Mouse (Mus musculus): ENCODE results near the gene Tubgcp6. TPM values are rescaled to one million over a fixed set of nuclear protein-coding genes. Genes with fewer than 3 reads are reported as not detected.

The Tubgcp6 gene
- polyA plus RNA-seq (2014; fragmentation: Illumina TruSeq; extraction: RNeasy Lipid Tissue Mini Kit (QIAGEN cat#74804); ENCODE audit: low read depth, low replicate concordance) = 1.6 TPM

DNA sequence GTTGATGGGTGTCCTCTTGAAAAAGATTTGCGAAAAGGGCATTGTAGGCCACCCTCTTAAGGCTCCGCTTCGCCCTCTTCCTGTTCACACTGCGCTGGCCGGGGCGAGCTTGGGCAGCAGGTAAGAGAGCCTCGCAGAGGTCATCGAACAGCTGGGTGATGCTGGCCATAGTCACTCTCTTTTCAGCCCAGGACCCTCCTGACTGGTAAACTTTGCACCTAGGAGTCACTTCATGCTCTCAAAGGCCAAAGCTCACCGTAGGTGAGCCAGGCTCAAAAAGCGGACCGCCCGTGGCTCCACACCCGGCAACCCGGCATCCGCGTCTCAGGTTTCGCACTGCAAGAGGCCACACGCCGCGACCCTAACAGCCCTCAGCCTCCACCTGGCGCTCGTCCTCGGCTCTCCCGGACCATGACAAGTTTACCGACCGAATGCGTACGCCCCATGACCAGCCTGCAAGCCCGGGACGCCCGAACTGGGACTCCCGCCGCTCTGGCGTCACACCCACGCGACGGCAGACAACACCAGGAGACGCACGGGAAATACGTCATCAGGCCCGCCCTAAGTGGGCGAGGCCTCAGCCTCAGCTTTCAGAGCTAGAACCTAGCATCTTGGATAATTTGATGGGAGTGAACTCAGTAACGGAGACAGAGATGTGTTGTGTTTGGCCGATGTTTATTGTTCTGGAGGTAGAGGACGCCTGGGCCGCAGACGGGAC lies at the start of gene Tubgcp6:
Gene Tubgcp6, minus strand, starts transcription at position 464 of the 718 bp plus-strand sequence.

DNA sequence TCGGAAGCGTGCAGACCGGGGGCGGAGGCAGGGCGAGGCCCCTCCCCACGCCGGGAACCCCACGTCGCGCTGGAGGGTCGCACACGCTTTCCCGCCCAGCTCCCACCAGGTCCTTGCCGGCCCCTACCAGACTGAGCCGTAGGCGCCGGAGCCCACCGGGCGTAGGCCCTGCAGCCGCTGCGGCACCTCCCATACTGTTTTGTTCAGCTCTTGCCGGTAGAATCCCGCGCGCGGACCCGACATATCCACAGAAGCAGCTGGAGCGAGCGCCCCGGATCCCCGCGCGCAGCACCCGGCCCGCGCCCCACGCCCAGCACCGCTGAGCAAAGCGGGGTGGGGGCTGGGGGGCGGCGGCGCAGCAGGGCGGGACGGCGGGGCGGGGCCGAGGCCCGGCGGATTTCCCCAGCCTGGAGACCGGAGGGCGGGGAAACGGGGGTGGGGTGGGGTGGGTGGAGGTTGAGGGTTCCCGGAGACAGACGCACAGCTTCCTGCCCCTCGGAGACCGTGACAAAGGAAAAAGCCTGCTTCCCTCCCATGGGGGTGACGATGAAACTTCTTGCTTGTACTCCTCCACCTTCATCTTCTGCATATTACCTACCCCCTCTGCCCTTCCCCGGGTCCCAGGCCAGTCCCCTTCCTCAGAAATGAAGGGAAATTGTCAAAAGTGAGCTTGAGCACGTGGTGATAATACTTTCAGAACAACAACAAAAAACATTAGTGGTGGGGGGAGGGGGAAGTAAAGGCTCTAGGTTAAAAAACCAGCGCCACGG lies 26.5 kb upstream of the Tubgcp6 start, which contains the start of gene Mapk11:
Gene Mapk11, minus strand, starts transcription at position 358 of the 770 bp plus-strand sequence.

DNA sequence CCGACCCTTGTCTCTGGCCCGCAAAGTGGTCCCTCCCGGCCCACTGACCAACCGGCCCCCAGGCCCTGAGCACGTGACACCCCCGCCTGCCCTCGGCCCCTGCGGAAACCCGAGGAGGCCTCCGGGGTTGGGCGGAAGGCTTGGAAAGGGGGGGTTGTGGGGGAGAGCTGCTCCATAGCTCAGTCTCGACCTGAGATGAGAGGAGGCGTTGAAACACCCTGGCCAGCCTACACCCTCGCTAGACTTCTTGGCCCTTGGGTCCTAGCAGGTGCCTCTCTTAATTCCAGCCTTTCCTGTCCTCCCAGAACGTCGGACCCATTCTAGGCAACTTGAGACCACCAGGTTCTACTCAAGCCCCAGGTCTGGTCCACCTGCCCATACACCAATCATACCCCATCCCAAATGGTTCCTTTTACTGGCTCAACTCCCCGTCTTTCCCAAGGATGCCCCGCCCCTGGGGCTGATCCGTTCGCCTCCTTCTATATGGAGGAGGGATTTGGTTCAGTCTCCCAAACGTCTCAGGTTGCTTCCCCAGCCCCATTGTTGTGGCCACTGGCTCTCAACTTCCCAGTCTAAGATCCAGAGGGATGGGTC lies 17.8 kb upstream of the Tubgcp6 start, which contains the start of gene Mapk12:
Gene Mapk12, minus strand, starts transcription at position 45 of the 594 bp plus-strand sequence.

DNA sequence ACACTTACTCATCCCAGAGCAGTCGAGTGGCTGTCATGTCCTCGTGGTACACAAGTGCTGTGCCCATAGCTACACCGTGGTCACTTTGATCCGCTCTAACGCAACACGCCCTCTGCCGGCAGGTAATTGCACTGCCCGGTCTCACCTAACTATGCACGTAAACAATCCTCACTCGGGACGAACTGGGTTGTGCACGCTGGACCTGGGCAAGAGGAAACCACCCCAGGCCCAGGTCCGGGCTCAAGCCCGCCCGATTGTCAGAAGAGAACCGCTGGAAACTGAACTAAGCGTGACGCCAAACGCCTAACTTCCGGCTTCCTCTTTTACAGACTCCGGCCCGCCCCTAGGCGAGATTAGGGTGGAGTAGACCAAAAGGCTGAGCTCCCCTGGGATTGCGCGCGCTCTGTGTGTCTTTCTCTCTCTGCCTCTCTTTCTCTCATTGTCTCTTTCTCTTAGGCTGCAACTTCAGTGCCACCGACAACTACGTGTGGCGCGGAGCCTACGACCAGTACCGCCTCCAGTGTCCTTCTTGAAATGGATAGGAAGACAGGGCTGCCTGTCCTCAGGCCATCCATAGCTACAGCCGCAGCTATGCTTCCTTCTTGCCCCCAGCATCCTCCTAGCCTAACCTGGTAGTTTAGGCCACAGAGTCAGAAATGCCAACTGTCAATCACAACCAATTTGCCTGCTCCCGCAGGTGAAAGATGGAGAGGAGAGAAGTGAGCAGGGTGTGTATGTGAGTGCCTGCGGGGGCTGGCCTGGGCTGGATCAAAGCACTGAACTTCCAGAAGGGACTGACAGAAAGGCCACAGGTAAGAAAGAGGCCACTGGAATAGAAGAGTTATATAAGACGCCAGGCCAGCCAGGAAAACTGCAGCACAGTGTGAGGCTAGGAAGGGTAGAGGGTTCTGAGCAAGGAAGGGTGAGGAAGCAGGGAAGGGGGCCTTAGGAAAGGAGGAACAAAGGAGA lies 5.8 kb upstream of the Tubgcp6 start, which contains the start of gene Hdac10:
Gene Hdac10, minus strand, starts transcription at position 319 of the 969 bp plus-strand sequence.

DNA sequence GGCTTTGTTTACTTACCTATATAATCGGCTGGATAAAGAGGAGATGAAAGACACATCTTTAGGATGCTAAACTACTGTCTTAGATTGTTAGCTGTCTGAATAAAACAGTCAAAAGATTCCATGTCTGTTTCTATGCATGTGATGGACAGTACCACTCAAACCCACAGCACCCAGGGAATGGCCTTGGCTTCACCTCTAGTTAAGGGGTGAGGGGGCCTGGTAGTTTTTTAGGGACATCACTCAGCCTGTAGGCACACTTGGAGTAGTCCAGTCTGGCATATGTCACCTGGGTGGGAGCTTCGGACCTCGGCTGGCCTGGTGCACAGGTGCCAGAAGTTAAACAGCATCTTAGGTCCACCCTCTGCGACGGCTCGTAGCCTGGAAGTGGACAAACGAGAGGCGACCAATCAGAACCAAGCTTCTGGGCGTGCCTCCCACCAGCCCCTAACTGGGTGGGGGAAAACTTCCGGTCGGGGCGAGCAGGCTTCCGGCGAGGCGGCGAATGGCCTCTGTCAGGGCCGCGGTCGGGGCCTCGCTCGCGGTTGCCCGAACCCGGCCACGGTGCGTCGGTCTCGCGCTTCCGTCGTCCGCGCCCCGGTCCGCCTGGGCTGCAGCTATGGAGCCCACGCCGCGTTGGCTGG lies 34.2 kb downstream of the Tubgcp6 start, which contains the start of gene Selenoo:
Gene Selenoo, plus strand, starts transcription at position 478 of the 641 bp plus-strand sequence.

DNA sequence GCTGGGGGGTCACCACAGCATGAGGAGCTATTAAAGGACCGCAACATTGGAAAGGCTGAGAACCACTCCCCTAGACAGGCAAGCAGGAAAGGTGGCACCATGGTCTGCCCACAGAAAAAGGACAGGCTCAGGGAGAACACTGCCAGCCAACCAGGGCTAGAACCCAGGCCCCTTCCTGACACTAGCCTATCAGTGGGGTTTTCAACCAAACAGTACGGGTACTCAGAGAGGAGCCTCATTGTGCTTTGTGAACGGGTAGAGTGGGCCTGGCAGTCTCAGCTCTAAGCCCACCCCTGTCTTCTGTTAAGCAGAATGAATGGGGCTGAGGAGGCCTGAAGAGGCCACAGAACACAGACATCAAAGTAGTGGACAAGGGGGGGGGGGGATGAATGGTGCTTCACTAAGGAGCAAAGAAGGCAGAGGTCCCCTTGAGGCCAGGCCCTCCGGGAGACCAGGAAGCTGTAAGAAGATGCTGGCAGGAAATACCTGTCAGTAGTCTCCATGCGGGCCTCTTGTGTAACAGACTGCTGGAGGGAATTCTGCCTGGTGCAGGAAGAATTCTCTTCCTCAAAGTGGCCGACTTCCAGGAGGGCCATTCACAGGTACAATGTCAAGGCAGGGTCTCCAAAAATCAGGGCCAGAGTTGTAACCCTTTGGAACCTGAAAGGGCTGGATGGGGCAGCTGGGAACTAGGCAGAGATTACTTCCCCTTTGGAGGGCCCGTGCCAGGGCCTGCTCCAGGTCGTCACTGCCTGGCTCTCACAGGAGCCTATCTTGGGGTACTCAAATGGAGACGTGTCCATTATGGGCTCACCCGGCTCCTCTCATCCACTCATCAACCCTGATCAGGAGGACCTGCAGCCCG lies 48.1 kb downstream of the Tubgcp6 start, which contains the start of gene Trabd:
Gene Trabd, plus strand, starts transcription at position 512 of the 865 bp plus-strand sequence.

DNA sequence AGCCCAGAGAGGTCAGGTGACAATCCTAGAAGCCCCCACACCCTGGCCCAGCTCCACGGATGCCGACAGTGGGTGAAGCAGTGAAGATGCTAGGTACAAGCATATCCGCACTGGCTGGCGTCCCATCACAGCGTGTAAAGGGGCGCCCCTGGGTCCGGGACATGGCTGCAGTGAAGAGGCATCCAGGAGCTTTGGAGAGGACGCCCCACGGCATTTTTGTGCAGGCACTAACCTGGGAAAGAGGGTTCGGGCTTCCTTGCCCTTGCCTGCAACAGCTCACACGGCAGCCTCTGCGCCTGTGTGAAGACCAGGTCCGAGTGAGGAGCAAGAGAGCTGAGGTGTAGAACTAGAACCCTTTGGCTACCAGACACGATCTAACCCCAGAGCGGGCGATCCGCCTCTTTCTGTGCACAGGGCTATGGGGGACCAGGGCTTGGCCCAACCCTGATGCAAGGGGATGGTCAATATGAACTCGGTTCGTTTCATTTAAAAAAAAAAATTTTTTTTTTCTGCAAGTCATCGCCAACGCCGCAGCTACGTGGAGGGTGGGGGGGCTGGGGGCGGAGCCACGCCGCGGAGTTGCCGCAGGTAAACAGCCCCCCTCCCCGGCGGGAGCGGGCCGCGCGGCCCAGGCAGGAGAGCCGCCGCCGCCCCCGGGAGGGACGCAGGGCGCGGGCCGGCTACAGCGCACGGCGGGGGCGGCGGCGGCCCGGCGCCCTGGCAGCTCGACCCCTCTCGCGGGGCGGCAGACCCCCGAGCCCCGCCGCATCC lies 63.6 kb downstream of the Tubgcp6 start, which contains the start of gene Panx2:
Gene Panx2, plus strand, starts transcription at position 574 of the 771 bp plus-strand sequence.

Other genes starting within 250 kb of the Tubgcp6 start
- gene Ttll8, start 168.7 kb downstream of the Tubgcp6 start, polyA plus RNA-seq (2014; fragmentation: Illumina TruSeq; extraction: RNeasy Lipid Tissue Mini Kit (QIAGEN cat#74804); ENCODE audit: low read depth, low replicate concordance) = not detected
- not detected for gene Mlc1, start 144.1 kb downstream of the Tubgcp6 start, polyA plus RNA-seq (2014; fragmentation: Illumina TruSeq; extraction: RNeasy Lipid Tissue Mini Kit (QIAGEN cat#74804); ENCODE audit: low read depth, low replicate concordance)
- not detected for gene Mov10l1, start 140.2 kb downstream of the Tubgcp6 start, polyA plus RNA-seq (2014; fragmentation: Illumina TruSeq; extraction: RNeasy Lipid Tissue Mini Kit (QIAGEN cat#74804); ENCODE audit: low read depth, low replicate concordance)
- not detected for gene Panx2, start 63.4 kb downstream of the Tubgcp6 start, polyA plus RNA-seq (2014; fragmentation: Illumina TruSeq; extraction: RNeasy Lipid Tissue Mini Kit (QIAGEN cat#74804); ENCODE audit: low read depth, low replicate concordance)
- 3.2 TPM for gene Trabd, start 48.0 kb downstream of the Tubgcp6 start, polyA plus RNA-seq (2014; fragmentation: Illumina TruSeq; extraction: RNeasy Lipid Tissue Mini Kit (QIAGEN cat#74804); ENCODE audit: low read depth, low replicate concordance)
- gene Selenoo, start 34.0 kb downstream of the Tubgcp6 start, polyA plus RNA-seq (2014; fragmentation: Illumina TruSeq; extraction: RNeasy Lipid Tissue Mini Kit (QIAGEN cat#74804); ENCODE audit: low read depth, low replicate concordance) = 5.4 TPM
- not detected for gene Hdac10, start 5.6 kb upstream of the Tubgcp6 start, polyA plus RNA-seq (2014; fragmentation: Illumina TruSeq; extraction: RNeasy Lipid Tissue Mini Kit (QIAGEN cat#74804); ENCODE audit: low read depth, low replicate concordance)
- gene Mapk12, start 17.6 kb upstream of the Tubgcp6 start, polyA plus RNA-seq (2014; fragmentation: Illumina TruSeq; extraction: RNeasy Lipid Tissue Mini Kit (QIAGEN cat#74804); ENCODE audit: low read depth, low replicate concordance) = 1.4 TPM
- gene Mapk11, start 26.5 kb upstream of the Tubgcp6 start, polyA plus RNA-seq (2014; fragmentation: Illumina TruSeq; extraction: RNeasy Lipid Tissue Mini Kit (QIAGEN cat#74804); ENCODE audit: low read depth, low replicate concordance) = 0.47 TPM
- gene Plxnb2, start 57.7 kb upstream of the Tubgcp6 start, polyA plus RNA-seq (2014; fragmentation: Illumina TruSeq; extraction: RNeasy Lipid Tissue Mini Kit (QIAGEN cat#74804); ENCODE audit: low read depth, low replicate concordance) = 4.9 TPM
- gene Dennd6b, start 73.4 kb upstream of the Tubgcp6 start, polyA plus RNA-seq (2014; fragmentation: Illumina TruSeq; extraction: RNeasy Lipid Tissue Mini Kit (QIAGEN cat#74804); ENCODE audit: low read depth, low replicate concordance) = 0.29 TPM
- 12.2 TPM for gene Ppp6r2, start 88.4 kb upstream of the Tubgcp6 start, polyA plus RNA-seq (2014; fragmentation: Illumina TruSeq; extraction: RNeasy Lipid Tissue Mini Kit (QIAGEN cat#74804); ENCODE audit: low read depth, low replicate concordance)
- 3.1 TPM for gene Sbf1, start 192.2 kb upstream of the Tubgcp6 start, polyA plus RNA-seq (2014; fragmentation: Illumina TruSeq; extraction: RNeasy Lipid Tissue Mini Kit (QIAGEN cat#74804); ENCODE audit: low read depth, low replicate concordance)
- not detected for gene Adm2, start 199.6 kb upstream of the Tubgcp6 start, polyA plus RNA-seq (2014; fragmentation: Illumina TruSeq; extraction: RNeasy Lipid Tissue Mini Kit (QIAGEN cat#74804); ENCODE audit: low read depth, low replicate concordance)
- gene Miox, start 211.3 kb upstream of the Tubgcp6 start, polyA plus RNA-seq (2014; fragmentation: Illumina TruSeq; extraction: RNeasy Lipid Tissue Mini Kit (QIAGEN cat#74804); ENCODE audit: low read depth, low replicate concordance) = not detected
- gene Lmf2, start 232.5 kb upstream of the Tubgcp6 start, polyA plus RNA-seq (2014; fragmentation: Illumina TruSeq; extraction: RNeasy Lipid Tissue Mini Kit (QIAGEN cat#74804); ENCODE audit: low read depth, low replicate concordance) = 3.0 TPM
- 12.4 TPM for gene Ncaph2, start 232.6 kb upstream of the Tubgcp6 start, polyA plus RNA-seq (2014; fragmentation: Illumina TruSeq; extraction: RNeasy Lipid Tissue Mini Kit (QIAGEN cat#74804); ENCODE audit: low read depth, low replicate concordance)